Mouse (Mus musculus) A20 (cell line): ENCODE measurements around the gene Magi1.

ENCODE experiments used
- DNase-seq: peaks from one replicate; pipeline ENCODE4 v3.0.0-alpha.2; 2011; ENCODE audit warnings: low read depth, low spot score

The Magi1 gene

DNA sequence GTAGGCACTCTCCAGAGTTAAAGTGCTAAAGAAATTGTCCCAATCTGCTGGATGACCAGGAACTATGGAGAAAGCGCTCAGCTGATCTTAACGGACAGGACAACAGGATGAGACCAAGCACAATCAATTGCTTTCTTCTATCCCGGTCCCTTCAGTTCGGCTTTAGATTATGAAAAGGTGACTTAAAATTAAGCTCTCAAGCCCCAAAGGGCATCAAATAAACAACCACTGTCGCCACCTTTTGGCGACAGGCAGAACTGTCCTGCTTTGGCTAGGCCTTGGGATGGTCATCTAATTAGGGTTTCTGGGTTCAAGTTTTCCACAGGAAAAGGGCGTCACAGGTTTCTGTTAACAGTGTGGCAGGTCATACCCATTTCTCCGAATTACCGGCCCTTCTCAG is 298.6 kb downstream of the Magi1 start:
- DNase-seq, result no peak

DNA sequence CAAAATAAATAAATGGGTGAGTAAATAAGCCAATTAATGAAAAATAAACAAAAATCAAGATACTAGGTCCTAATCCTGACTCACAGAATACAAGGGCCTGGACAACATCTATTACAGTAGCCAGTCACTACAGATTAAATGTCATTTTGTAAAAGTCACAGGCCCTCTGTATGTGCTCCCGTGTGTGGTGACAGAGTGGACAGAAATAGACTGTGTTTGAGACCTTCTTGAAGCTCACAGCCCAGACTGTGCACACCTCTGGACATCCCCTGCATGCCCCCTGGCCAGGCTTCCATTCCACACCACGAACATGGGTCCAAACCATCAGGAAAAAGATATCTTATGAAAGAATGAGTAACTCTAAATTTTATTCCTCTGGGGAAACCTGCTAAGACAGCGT is 300.2 kb downstream of the Magi1 start:
- no peak for DNase-seq

DNA sequence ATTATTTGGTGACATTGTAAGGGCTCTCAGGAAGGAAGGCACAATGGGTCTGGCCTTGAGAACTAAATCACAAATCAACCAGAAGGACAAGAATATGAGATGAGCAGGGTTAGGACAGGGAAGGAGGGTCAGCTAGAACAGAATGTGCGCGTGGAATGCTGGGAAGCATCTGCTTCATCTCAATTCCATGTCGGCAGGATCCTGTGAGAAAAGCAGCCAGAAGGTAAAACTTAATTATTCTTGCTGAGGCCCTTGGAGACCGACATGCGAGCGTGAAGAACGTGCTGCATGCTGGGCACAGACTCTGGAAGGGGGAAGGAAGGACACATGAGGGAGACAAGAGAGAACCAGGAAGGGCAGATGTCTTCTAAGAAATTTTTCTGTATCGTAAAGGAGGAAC is 302.5 kb downstream of the Magi1 start:
- no peak for DNase-seq

DNA sequence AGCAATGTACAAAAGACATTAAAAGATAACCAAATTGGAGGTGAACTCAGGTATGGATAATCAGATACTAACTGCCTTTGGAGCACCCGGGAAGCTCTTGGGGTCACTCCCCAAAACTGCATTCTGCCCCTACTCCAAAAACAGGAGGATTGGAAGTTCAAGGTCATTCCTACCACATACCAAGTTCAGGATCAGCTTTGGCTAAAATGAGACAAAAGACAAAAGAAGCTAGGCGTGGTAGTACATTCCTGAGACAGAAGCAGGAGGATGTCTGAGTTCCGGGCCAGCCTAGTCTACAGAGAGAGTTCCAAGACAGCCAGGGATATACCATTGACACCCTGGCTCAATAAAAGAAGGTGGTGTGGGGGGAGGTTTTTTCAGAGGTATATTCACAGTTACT is 304.5 kb downstream of the Magi1 start:
- no peak for DNase-seq

DNA sequence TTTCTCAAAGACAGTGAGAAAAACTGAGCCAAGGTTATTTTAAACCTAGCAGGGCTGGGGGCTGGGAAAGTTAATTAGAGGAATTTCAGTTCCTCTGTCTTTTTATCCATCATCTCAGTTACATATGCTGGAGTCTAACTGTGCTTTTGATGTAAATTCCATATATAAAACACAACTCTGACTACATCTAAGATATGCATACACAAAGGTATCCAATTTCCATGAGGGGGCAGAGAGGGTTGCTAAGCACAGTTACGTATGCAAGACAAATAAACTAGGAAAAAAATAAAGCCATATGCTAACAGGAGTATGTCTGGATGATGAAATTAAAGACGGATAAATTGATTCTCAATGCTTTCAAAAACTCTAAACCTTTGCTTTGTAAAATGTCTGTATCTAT is 315.0 kb downstream of the Magi1 start:
- DNase-seq, result no peak

DNA sequence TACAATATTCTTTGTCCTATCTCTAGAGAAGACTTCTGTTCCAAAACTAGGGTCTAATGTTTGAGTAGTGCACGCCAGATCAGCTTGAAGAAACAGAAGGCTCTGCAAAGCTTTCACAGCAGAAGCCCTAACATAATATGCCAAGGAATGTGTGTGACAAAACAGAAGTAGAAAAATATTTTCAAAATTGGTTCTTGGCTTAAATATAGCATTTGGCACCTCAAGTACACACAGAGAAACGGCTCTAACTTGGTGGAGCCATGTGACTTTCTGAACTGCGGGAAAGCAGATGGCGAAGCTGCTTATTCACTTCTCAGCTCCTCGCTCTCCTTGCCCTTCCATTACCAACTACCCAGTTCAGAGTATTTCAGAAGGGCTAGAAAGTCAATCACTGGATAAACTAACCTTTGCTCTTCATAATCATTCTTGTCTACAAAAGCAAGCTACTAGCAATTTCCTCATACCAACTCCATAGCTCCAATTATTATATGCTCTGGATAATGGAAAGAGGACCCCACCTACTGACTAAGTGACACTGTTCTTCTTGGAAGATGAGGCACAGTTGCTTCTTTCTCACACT is 320.9 kb downstream of the Magi1 start:
- no peak for DNase-seq

DNA sequence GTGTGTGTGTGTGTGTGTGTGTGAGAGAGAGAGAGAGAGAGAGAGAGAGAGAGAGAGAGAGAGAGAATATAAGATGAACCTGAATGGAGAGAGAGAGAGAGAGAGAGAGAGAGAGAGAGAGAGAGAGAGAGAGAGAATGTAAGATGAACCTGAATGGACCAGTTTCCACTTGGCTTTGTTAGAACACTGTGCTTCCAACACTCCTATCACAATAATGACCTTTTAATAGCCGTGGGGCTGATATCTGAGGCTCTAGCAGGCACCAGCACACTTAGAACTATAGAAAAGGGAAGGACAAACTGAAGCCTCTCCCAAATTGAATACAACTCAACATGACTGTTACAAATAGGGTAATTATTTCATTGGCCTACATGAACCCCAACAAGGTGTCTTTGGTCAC is 321.9 kb downstream of the Magi1 start:
- DNase-seq, result no peak

DNA sequence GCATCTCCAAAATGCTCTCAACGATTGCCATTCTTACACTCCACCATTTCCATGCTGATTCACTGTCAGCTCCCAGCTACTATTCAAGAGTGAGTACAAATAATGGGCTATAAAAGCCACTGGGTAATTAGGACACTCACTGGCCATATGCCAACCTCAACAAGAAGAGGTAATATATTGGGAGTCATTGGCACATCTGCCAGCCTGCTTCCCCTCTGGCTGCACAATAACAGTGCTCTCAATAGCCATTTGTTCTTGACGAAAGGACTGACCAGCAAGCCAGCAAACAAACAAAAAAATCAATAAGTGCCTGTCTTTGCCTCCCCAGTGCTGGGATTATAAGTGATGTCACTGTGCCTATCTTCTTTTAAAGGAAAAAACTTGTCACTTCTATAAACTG is 326.5 kb downstream of the Magi1 start:
- no peak for DNase-seq

DNA sequence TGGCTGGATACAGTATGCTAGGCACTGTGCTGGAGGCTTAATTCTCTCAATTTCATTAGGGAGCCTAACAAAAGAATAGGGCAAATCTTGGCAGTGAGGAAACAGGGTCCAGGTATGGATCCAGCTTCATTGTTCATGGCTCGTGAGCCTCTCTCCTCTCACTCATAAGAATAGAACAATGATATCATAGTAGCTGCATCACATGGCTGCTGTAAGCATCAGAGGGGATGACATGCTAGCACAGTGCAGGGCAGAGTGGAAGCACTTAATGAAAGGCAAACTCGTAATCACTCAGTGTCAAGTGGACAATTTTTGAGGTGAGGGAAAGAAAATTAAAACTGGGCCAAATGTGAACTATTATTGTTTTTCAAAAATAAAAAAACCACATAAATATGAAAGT is 337.1 kb downstream of the Magi1 start:
- no peak for DNase-seq

DNA sequence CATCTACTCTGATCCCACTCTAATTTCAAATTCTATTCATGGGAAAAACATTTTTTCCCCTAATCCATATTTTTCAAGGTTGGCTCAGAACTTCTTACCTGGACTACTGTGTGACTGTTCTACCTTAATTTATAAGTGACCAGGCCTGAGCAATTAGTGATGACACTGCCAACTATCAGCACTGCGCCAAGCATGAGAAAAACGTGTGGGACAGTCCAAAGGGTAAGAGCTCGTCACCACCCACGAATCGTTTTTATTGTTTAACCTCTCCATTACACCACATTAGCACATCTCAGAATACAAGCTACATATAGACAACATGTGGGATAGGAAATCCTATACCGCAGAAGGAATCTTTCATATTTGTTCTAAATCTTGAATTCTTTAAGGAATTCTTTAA is 347.4 kb downstream of the Magi1 start:
- no peak for DNase-seq

DNA sequence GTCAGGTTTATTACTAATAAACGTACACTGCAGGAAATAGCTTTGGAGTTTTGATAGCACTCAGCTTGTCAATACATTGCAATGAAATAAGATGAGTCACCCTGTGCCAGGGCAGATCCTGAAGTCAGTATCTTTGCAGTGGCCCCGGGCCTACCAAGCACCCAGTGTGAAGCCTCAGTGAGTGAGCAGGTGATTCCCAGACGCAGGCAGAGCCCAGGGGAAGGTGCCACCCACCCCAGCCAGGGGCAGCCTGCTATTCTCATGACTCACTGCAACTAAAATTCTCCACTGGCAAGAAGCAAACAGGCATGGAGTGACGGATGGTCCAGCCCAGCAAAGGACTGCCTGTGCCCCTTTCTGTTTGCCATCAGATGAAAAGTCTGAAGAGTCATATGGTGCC is 347.9 kb downstream of the Magi1 start:
- DNase-seq, result no peak

DNA sequence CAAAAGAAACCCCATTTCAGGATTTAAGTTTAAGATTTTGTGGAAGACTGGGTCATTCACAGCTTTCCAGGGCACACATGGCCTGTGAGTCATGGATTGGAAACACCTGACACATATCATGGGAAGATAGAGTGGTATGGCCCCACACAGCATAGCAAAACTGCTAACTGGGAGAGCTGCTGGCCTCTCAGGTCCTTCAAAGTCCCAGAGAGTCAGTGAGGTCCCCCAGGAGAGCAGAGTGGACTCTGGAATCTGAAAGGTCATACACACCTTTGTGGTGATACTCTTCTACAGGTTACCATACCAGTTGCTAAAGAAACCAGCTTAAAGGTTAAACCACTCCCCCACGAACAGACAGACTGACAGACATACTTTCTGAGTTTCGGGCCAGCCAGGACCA is 349.0 kb downstream of the Magi1 start:
- DNase-seq, result no peak

DNA sequence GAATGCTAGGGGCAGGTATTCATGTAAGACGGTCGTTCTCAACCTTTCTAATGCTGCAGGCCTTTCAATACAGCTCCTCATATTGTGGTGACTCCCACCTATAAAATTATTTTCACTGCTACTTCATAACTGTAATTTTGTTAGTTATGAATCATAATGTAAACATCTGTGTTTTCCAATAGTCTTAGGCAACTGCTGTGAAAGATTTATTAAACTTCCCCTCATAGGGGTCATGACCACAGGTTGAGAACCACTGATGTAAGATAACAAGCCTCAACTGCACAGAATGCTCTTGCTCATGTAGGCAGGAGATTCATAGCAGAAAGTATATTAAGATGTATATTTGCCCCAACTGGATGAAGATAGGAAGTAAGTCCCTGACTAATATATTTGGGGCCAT is 359.1 kb downstream of the Magi1 start:
- DNase-seq, result no peak

DNA sequence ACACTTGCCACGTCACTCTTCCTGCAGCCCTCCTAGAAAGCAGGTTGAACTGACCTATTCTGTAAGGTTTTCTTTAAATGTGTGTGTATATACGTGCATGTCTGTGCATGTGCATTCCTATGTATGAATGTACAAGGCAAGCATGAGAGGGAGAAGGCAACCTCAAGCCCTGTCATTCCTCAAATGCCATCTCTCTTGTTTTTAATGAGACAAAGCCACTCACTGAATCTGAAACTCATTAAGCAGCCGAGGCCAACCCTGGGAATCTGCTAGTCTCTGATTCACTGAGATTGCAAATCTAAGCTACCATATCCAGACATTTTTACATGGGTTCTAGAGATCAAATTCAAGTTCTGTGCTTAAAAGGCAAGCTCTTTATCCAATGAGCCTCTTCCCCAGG is 359.7 kb downstream of the Magi1 start:
- DNase-seq, result no peak

DNA sequence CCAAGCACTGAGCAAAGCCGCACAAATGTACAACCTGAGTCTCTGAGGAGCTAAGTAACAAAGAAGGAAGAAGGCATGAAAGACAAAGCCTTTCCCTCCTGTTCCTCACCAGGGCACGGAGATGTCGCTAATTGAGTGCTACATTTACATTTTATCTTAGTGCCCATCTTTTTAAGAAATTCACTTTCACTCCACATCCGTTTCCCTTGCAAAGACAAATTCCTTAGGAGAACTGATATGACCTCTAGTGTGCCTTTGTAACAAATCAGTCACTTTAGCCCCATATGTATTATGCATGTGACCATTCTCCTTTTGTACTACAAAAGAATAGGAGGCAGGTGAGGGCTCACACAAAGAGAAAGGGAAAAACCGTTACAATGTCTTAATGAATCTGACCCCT is 360.4 kb downstream of the Magi1 start:
- no peak for DNase-seq

DNA sequence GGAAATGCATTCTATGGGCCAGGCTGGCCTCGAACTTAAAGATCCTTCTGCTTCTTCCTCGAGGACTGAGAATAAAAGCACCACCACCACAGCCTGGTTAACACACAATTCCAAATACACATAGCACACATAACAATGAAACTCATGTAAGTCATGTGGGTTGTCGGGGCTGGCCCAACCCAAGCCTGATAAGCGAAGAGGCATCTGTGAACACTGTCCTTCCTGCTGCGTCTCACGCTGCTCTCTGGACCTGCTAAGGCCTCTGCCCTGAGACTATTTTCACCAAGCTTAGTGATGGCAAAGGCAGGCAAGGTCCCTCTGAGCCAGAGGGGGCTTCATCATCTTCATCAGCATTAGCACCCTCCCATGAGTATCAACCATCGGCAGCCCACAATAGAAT is 360.8 kb downstream of the Magi1 start:
- no peak for DNase-seq

DNA sequence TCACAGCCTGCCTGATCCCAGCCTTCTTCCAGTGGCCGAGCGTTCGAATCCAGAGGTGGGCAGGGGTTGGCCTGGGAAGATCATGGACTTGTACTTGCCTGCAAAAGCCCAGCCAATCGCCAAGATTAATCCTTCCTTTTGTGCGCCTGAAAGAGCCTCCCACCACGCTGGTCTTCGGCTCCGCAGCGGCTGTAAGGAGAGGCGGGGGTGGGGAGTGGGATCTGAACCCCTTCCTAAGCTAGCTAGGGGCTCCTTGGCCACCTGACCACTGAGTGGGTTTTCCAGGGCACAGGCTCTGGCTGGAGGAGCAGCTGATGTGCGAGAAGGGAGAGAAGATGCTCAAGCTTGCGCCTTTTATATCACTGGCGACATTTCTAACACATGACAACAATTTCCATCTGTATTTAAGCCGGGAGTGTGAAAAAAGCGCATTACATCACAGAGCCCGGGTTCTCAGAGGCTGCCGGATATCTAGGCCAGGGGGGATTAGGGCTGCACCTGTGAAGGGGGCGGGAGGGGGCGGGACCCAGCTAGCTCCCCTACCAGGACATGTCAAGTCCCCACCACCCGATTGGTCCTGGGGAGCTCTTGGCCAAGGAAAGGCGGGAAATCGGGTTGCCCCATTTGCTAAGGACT is 370.4 kb downstream of the Magi1 start:
- no peak for DNase-seq

DNA sequence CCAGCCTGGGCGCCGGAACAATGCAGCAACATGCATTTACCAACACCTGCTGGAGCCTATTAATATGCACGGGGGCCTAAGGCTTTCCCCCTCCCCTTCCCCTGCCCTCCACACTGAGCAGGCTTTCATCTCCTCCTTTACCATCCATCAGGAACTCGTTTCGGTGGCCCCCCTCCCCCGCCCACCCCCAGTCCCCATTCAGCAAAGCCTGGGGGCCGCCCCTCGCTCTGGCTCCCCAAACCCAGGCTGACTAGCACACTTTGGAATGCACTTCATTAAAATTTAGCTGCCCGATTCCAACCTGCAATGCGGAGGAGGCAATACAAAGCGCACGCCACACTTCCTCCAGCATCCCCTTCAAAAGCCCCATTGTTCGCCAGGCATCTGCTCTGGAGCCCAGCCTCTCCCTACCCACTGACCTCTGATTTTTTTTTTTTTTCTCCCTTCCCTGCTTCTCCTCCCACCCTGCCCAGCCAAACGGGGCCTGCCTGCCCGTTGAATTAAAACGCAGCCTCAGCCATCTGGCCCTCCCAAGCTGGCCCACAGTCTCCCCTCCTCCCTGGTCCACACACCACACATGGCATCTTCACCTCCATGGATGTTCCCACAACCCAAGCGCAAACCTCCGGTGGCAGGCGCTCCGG is 371.0 kb downstream of the Magi1 start:
- no peak for DNase-seq

DNA sequence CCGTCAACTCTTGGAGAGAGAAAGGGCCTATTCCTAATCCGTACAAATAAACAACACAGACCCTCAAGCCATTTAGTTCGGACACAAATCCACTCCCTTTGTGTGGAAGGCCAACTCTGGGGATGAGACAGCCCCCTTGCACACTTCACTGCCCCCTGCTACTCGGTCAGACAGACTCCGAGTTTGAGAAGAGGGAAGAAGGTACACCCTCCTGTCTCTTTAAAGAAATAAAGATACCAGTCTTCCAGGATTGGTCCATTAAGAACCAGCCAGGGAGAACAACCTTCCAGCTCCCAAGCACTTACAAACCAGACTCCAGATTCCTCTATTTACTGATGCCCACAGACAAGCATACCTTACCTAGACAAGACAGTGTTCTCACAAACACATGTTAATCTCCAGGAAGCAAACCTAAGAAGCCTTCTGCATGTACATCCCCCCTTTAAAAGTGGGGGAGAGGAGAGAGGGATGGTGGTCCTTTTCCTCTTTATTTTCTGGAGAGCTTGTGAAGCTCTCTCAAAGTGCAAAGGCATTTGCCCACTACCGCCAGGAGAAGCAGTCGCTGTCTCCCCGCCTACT is 371.6 kb downstream of the Magi1 start:
- DNase-seq, result no peak

DNA sequence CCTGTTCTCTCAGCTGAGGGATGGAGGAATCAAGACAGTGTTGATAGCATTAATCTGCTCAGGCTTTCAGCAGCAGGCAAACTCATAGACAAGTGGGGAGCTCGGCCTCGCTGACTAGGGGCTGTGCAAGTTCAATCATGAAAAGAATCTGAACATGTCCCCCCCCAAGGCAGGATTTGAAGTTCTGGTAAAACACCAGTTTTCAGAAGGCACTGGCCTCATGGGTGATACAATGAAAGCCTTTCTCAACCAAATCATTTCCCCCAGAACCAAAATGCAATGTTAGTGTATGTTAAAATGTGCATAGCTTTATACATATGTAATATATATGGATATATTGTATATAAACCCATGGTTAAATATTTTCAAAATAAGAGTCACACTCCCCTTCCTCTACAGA is 372.3 kb downstream of the Magi1 start:
- no peak for DNase-seq

DNA sequence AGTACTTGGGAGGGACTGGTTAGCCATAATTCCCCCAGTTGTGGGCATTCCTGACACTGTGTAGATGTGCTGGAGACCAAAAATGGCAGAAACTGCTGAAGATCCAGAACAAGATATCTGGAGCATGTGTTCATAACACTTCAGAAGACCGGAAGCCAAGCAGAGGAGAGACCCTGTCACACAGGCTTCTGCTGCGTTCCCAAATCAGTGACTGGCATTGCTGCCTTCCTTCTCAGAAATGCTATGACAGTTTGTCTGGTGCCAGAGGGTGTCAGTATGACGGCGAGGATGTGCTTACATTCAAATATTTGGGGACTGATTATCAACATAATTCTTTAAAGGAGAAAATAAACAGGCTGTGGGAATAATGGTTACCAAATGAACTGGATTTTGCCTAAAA is 373.7 kb downstream of the Magi1 start:
- no peak for DNase-seq

DNA sequence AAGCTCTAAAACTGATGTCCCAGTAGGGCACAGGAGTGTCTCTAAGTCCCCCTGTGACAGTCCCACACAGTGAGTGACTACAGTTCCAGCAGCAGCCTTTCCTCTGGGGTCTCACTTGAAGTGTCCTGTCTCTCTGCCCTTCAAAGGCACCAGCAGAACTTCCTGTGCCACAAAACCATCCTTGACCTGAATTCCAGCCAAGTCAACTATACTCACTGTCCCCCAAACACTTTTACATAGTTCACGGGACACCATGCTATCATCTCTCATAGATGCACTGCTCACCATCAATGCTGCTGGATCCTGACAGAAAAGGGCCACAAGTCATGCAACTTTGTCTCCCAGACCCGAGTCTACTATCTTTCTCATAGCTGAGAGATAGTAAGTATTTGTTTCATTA is 378.7 kb downstream of the Magi1 start:
- DNase-seq, result no peak

DNA sequence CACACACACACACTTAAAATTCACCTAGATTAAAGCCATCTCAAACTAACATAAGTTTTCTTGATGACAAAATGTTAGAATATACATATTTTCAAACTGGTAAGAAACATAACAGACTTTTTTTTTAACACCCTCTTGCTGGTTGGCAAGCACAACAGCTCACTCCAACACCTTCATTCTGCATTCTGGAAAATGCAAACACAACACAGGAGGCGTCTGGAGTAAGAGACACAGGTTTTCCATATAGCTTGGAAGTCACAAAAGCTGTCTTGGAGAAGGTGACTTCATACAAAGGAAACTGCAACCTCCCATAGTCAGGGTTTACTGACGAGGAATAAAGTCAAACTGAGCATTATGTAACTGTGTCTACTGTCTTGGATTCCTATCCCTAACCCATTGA is 381.5 kb downstream of the Magi1 start:
- DNase-seq, result no peak
